Mouse (Mus musculus) central nervous system, embryonic 14 days (tissue): ENCODE data around the gene Gm11034. TPM values are rescaled to one million over a fixed set of nuclear protein-coding genes. Genes with fewer than 3 reads are reported as not detected.

Experiments used
- polyA plus RNA-seq: library from polyadenylated mRNA; depleted of rRNA; stranded (reverse); fragments of >200 nt; gene quantifications from 2 replicates; pipeline ENCODE4 v1.2.3, GENCODE M21; 2012; rRNA removed

Gm11034 gene
- not detected in 2 replicates for polyA plus RNA-seq

GRCm38 (mm10) chr8:72213536-72213935, at the start of gene Gm11034:
Gm11034 (minus strand) TSS chr8:72213636.

DNA sequence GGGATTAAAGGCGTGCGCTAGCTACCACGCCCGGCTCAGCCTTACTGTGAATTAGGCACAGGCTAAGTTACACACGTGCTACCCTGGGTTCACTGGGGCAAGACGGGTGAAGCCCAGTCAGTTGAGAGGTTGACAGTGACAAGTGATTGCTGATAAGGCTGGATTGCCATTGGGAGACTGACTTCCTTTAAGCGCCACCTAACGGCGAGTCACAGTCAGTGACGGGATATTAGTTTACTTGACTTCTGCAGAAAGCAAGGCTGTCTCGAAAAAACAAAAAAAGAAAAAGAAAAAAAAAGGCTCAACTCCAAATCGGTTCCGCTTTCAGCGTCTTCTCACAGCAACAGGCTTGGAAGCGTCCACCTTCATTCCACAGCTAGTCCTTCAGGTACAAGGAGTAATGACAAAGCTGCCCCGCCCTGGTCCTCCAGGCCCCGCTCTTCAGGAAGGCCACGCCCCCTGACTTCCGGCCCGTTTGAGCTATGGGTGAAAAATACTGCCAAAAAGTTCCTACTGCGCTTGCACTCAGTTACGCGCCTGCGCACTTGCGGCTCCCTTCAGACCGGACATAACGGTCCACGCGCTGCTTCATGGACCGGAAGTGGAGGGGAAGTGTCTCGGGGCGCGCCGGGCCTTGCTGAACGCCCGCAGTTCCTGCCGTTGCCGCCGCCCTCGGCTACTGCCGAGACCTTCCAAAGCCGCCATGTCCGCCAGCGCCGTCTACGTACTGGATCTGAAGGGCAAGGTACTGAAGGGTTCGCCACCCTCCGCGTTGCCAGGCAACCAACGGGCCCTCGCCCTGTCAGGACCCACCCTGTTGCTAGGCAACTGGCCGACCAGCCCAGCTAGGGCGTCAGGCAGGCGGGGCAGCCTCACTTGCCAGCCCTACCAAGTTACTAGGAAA, 26.3 kb upstream of the Gm11034 start, which contains the start of gene Ap1m1:
Ap1m1 (plus strand) TSS at position 520 of the 904 bp plus-strand sequence.

DNA sequence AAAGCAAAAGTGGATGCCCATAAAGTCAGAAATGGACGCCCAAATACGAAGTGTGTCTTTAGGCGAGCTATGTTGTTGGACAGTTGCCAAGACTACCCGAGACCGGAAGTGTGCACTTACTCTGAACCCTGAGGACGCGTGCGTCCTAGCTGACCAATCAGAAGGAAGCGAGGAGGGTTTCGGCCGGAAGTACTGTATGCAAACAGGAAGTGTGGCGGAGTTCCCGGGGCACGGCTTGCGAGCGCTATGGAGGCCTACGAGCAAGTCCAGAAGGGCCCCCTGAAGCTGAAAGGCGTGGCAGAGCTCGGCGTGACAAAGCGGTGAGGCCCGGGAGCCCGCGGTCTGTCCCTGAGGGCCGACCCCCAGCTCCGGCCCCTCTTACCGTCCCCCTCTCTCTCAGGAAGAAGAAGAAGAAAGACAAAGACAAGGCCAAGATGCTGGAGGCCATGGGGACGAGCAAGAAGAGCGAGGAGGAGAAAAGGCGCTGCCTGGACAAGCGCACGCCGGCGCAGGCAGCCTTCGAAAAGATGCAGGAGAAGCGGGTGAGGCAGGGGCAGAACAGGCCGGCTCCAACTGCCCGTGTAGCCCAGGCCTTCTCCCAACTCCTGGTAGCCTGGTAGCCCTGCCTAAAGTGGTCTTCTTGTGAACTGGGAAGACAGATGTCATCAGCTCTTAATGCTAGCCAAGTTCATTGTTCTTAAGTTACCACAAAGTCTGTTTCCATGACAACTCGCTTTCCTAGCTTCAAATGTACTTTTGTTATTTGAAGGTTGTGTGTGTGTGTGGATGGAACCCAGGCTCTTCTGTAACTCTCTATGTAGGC, 6.3 kb upstream of the Gm11034 start, which contains the start of gene Fam32a:
Fam32a (plus strand) TSS at position 190 of the 823 bp plus-strand sequence.

DNA sequence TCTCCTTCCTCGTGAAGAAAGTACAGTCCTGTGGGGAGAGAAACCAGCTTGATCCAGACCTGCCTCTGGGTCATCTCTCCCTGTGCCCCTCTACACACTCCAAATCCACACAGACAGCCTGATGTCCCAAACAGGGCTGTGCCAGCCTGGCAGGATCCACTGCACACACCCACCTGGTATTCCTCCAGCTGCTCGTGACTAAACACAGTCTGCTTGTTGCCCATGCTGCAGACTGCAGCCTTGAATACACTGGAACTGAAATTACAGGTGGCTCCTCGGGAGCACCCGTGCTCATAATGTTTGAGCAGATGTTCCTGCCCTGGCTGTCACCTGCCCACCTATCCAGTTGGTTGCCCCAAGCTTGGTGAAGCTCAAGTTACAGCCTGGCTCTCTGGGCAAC, 685 bp downstream of the Gm11034 start, which contains the start of gene Cib3:
Cib3 (minus strand) TSS at position 87 of the 400 bp plus-strand sequence.

GRCm38 (mm10) chr8:72189417-72190214, 23.8 kb downstream of the Gm11034 start, which contains the start of gene Hsh2d:
Hsh2d (plus strand) TSS chr8:72189638.

Other genes with a start within 250 kb of the Gm11034 start
- gene Cyp4f18, start 204.0 kb downstream of the Gm11034 start, polyA plus RNA-seq = 0.15 TPM in 2 replicates
- not detected in 2 replicates for gene Olfr372, start 172.4 kb downstream of the Gm11034 start, polyA plus RNA-seq
- not detected in 2 replicates for gene Olfr373, start 130.5 kb downstream of the Gm11034 start, polyA plus RNA-seq
- not detected in 2 replicates for gene Olfr374, start 106.6 kb downstream of the Gm11034 start, polyA plus RNA-seq
- gene Tpm4, start 78.7 kb downstream of the Gm11034 start, polyA plus RNA-seq = 184 and 195 TPM in 2 replicates
- 120 and 132 TPM in 2 replicates for gene Rab8a, start 52.4 kb downstream of the Gm11034 start, polyA plus RNA-seq
- gene Hsh2d, start 24.0 kb downstream of the Gm11034 start, polyA plus RNA-seq = 0.15 TPM in 2 replicates
- gene Cib3, start 799 bp downstream of the Gm11034 start, polyA plus RNA-seq = 0.03 TPM in 1 of 2 replicates, not detected in the other
- 87.3 and 98.8 TPM in 2 replicates for gene Fam32a, start 6.1 kb upstream of the Gm11034 start, polyA plus RNA-seq
- gene Ap1m1, start 26.4 kb upstream of the Gm11034 start, polyA plus RNA-seq = 222 and 230 TPM in 2 replicates
- gene Gm10282, start 91.6 kb upstream of the Gm11034 start, polyA plus RNA-seq = 22.6 and 23.4 TPM in 2 replicates
- gene Klf2, start 105.4 kb upstream of the Gm11034 start, polyA plus RNA-seq = 10.7 and 17.6 TPM in 2 replicates
- 111 and 112 TPM in 2 replicates for gene Eps15l1, start 207.8 kb upstream of the Gm11034 start, polyA plus RNA-seq
- gene Calr3, start 230.2 kb upstream of the Gm11034 start, polyA plus RNA-seq = 0.55 and 0.74 TPM in 2 replicates
- 14.9 and 15.2 TPM in 2 replicates for gene 1700030K09Rik, start 230.2 kb upstream of the Gm11034 start, polyA plus RNA-seq